Mouse (Mus musculus): ENCODE measurements at regions not wholly inside any gene's neighbourhood (a gene's known extent, or its start where the extent isn't known, plus 50 kb on each side); places are given as distances from the start of the nearest gene placed in this dataset.

DNA sequence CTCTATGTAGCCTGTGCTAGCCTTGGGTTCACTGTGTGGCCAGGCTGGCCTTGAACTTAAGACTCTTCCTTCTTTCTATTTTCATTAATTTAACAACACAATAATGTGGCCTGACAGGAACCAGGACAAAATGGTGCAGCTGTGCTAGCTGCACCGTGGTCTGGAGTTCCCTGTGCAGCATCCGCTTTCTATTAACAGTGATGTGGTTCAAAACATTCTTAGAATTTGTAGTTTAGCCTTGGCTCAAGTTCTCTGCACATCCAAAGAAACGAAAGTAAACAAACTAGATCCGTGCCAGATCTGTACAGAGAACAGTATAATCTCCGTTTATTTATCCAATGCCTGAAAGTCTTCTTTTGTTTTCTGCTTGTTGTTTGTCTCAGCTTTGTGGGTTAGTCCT is 88.5 kb downstream of the Irx1 start:
- no peak for DNase-seq (ENCODE audit: low spot score in 2 of 2)

DNA sequence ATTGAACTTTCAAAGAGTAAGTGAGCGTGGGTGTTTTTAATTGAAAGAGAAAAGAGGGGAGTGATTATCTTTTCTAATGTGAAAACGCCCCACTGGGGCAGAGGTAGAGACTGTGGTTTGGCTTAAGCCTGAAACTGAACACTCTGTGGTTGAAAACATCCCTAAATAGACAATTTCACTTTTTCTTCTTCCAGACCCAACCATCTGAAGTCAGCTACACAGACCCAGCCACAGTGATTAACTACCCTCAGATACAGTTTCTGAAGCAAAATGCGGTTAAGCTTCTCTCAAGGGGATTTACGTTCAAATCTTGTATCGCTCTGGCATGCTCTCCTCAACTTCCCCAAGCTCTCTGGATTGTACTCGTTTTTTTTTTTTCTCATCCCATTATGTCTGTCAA is 94.8 kb downstream of the Irx1 start:
- DNase-seq (ENCODE audit: low spot score in 2 of 2) = no peak

- no peak for DNase-seq (ENCODE audit: low spot score in 2 of 2)
These were observed 110.0 kb downstream of the Irx1 start for GRCm38 (mm10) chr13:71853426-71854025.

DNA sequence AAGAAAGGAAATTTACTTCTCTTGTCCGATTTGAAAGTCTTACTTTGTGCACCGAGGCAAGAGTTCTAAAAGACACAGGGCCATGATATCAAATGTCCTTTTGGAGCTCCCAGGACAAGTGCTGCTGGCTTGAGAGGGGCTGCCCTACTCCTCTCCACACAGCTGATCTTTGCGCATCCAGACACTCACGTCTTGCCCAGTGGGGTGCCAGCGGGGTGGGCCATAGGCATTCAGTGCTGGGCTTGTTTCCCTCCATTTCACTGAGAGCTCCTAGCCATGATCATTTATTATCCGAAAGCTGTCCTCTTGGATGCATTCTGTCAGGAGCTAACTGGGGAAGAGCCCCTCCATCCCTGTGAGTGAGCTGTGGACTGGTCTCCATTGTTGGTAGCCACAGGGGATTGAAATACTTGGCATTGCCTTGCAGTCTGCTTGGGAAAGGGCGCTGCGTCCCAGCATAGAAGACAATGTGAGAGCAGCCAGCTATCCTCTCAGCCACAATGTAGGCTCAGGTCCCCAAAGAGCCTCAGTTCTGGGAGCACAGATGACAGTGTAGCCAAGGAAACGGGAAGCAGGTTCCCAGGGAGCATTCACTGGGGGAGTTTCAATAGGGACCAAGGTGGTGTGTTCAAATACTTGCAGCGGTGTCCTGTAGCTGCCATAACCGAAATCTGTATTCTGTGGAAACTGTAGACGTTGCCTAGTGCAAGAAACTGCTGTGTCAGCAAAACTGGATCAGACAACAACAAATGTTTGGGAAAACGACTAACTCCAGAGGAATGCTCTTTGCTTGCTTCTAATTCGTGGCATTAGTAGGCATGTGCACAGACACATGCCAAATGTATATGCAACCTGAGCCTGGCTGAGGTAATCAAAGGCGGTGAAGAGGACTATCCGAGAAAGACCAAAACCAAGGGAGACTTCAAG is 159.2 kb downstream of the Irx1 start:
- no peak for DNase-seq (ENCODE audit: low spot score in 2 of 2)

GRCm38 (mm10) chr13:71798288-71798687 is 165.2 kb downstream of the Irx1 start:
- DNase-seq (ENCODE audit: low spot score in 2 of 2) = no peak

- no peak for DNase-seq (ENCODE audit: low spot score in 2 of 2)
These were observed 178.8 kb downstream of the Irx1 start for GRCm38 (mm10) chr13:71784740-71785139.

DNA sequence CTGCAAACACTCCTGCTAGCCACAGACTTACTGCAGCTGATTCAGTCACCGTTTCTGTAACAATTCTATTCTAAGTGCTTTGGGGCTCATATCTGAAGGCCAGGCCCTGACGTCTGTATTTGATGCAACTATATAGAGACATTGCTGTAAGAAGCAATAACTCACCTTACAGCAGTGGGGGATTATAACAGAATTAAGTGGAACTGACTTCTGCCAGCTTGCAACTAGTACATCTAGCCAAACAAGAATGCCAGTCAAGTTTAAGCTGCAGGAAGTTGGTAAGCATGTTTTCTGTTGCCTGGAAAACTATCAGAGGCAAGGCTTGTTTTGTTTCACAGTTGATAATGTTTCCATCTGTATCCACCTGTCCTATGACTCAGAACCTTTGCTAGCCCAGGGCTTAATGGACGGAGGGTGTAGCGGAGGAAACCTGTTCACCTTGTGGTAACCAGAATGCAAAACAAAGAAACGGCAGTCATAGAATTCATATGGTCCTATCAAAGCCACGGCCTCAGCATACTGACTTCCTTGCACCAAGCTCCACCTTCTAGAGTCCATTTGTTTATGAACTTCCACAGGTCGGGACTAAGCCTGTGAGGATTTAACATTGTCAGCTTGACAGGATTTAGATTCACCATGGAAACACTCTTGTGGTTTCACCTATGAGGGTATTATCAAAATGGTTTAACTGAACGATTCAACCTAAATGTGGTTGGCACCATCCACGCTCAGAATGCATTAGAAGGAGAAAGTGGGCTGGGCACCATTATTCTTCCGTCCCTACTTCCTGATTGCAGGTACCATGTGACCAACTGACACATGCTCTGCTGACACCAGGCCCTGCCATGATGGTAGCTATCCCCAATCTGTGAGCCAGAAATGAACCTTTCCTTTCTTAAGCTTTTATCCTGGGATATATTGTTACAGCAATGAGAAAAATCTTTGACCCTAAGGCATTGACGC is 216.2 kb downstream of the Irx1 start:
- no peak for DNase-seq (ENCODE audit: low spot score in 2 of 2)

GRCm38 (mm10) chr13:71746534-71746933 is 217.0 kb downstream of the Irx1 start:
- DNase-seq (ENCODE audit: low spot score in 2 of 2) = no peak

- DNase-seq (ENCODE audit: low spot score in 2 of 2) = no peak
These were observed 226.6 kb downstream of the Irx1 start for GRCm38 (mm10) chr13:71736821-71737345.

DNA sequence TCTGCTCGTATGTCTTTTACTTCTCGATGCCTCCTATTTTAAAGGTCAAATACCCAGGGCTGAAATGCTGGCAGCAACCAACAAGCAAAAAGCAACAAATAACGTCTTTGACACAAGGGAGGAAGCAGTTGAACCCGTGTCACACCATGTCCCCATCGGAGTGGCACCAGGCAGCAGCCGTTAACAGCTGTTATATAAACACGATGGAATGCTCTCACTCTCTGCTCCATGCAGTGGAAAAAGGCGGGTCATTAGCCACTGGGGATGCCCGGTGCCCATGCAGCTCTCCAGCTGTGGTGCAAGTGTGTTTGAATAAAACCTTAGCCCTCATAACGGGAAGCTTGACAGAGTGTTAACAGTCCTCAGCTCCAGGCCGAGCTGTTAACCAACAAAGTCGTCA is 229.3 kb downstream of the Irx1 start:
- DNase-seq (ENCODE audit: low spot score in 2 of 2) = no peak

- no peak for DNase-seq (ENCODE audit: low spot score in 2 of 2)
These were observed 230.2 kb downstream of the Irx1 start for GRCm38 (mm10) chr13:71733360-71733759.

GRCm38 (mm10) chr13:71732903-71733302 is 230.6 kb downstream of the Irx1 start:
- no peak for DNase-seq (ENCODE audit: low spot score in 2 of 2)

DNA sequence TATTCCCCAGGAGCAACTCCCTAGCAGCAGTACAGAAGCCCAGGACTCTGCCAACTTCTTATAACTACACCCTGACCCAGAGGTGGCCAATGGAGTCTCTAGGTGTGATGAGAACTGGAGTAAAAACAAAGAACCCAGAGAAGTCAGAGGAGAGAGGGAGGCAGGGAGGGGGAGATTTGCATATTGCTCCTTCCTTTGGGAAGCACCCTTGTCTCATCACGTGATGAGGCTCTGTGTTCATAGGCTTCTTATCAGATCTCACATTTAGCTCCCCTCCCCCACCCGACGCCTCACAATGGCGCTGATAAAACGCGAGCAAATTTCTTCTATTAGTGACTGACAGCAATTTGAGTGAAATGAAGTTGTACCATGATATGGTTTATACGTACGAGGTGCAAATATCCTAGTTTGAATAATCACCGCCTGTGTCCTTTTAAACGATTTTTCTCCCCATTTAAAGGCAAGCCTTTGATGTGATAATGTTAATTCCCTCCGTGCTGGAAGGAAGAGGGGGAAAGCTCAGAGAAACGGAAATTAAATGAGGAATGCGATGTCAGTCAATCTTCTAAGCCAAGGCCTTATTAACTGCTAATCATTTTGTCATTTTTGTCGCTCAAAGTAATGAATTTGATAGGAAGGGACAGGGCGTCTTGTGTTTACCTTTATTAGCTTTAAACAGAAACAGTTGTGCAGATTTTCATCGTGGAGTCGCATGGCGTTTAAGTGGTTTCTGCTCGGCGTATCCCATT is 273.3 kb downstream of the Irx1 start:
- DNase-seq (ENCODE audit: low spot score in 2 of 2) = no peak

GRCm38 (mm10) chr13:71689187-71689586 is 274.3 kb downstream of the Irx1 start:
- no peak for DNase-seq (ENCODE audit: low spot score in 2 of 2)

DNA sequence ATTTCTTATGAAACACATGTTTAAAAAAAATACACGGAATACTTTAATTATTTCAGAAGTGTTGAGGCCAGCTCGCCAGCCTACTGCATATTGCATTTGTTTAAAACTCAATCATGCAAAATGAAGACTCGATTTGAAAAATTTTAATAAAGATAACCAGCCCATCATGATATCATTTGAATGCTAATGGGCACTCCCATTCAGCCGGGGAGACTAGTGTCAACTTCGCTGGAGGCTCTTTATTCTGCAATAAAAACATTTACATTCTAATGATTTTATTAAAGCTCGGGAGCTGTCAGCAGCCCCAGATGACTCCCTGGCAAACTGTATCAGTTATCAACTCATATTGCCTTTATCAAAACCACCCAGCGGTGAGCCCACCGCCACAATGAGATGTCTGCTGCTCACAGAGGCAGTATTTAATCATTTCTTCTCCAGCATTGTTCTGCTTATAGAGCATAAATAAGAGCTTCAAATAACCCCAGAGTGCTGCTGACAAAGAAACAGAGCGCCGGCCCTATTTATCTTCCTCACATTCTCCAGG is 287.4 kb downstream of the Irx1 start:
- no peak for DNase-seq (ENCODE audit: low spot score in 2 of 2)

- DNase-seq (ENCODE audit: low spot score in 2 of 2) = no peak
These were observed 293.4 kb downstream of the Irx1 start for GRCm38 (mm10) chr13:71669956-71670739.

DNA sequence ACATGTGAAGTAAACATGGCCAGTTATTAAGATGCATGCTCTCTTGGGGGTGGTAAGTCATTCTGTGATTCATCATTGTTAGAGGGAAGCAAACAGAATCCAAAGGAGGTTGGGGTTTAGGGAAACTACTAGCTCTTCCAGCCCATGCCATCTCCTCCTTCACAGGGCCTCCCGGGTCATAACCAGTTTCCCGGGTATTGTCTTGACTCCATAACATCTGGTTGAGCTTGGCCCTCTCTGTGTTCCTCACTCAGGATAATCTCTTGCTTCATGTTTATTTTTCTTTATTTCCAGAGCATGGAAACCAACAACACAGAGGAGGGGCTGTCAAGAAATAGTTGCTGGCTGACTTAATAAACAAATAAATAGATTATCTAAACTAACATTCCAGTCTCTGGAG is 295.3 kb downstream of the Irx1 start:
- no peak for DNase-seq (ENCODE audit: low spot score in 2 of 2)

- no peak for DNase-seq (ENCODE audit: low spot score in 2 of 2)
These were observed 298.2 kb downstream of the Irx1 start for GRCm38 (mm10) chr13:71665221-71665916.

DNA sequence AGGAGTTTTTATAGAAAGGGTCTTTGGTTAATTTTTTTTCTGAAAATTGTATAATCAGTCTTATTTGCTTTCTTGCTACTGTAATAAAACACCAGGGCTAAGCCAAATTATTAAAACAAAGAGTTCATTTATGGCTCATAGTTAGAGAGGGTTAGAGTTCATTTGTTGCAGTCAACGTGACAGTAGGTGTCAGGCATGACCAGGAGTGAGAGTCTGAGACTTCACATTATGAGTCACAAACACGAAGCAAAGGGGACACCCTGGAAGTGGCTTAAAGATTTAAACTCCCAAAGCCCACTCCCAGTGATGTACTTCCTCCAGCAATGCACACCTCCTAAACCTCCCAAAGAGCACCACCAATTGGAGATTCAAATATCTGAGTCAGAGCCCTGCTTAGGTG is 305.6 kb downstream of the Irx1 start:
- DNase-seq (ENCODE audit: low spot score in 2 of 2) = no peak

All from layer of hippocampus, adult 8-10 months (tissue).